ENCODE assay signal across 15 mouse cellular contexts in the genomic region with DNA sequence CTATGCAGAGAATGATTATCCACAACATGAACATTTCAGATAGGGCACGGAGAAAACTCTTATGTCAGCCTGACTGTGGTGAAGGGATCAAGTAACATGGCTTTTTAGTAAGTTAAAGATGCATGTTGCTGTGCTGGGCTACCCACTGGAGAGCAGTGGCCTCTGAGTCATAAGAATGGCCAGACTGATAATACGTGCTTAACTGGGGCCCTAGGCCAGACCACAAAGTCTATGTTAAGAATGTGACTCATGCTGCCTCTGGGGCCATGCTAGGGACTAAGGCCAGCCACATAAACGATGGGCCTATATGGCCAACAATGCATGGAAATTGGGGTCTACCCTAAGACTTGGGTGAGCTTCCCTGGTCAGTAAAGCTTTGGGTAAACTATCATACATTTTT. TPM values are rescaled to one million over a fixed set of nuclear protein-coding genes. Genes with fewer than 3 reads are reported as not detected.
A peak's percentile ranks its signal among the peaks of the same experiment; 100 is the strongest.
DNase-seq lines count a peak whose midpoint lies in the region; ATAC-seq and TF ChIP-seq lines count a peak whose summit lies in the region.
"Had no signal": no experiment of that assay in that cellular context is flagged by ENCODE, and none has a peak within 500 bp of the region (broad histone marks: within the 10 kb centered on the region; RNA-seq: fewer than 3 reads in every experiment).

No protein-coding gene starts in this region.

- peaks cover 34 to 69% of the 10 kb centered on the region in 2 experiments for H3K4me1 ChIP-seq in CH12.LX (ENCODE audit: control insufficient read depth in 1 of 2, insufficient read depth in 2 of 2)
- H3K4me1 ChIP-seq in intestine, embryonic 16.5 days (ENCODE audit: control insufficient read depth, insufficient read depth, low read length) = peaks cover 6% of the 10 kb centered on the region; the same call in 1 of the 2 replicates

- TF ChIP-seq RAD21 in CH12.LX (IDR thresholded peaks at IDR 0.05; ENCODE audit: low read depth, low read length) = peak; percentile 13; the same call in 1 of the 2 replicates

- no peaks in the 10 kb centered on the region for H3K27me3 ChIP-seq in CH12.LX (replicated peaks)
- no peaks in the 10 kb centered on the region for H3K27me3 ChIP-seq in intestine, embryonic 16.5 days (replicated peaks; ENCODE audit: control insufficient read depth, insufficient read depth, low read length)
- H3K27me3 ChIP-seq: limb, embryonic 15.5 days had no signal

- peaks cover 37 to 78% of the 10 kb centered on the region in 2 experiments for H3K36me3 ChIP-seq in CH12.LX (replicated peaks in 1 of 2; ENCODE audit: control insufficient read depth in 1 of 2, insufficient read depth in 1 of 2, low read length in 1 of 2)
- 0 out of 2 replicates have a peak, but pooled peaks cover 7% of the 10 kb centered on the region for H3K36me3 ChIP-seq in intestine, embryonic 16.5 days (ENCODE audit: control insufficient read depth, insufficient read depth, low read length)

- 66% methylated on average over 3 of the region's 3 CpGs for WGBS in intestine, embryonic 16.5 days

- no peak for TF ChIP-seq CTCF in CH12.LX (conservative IDR thresholded peaks at IDR 0.05 in 1 of 2, IDR thresholded peaks at IDR 0.05 in 1 of 2; ENCODE audit: low read depth in 2 of 2, low read length in 2 of 2)

- TF ChIP-seq POLR2A in CH12.LX (IDR thresholded peaks at IDR 0.05; ENCODE audit: low read depth, low read length) = peak; percentile 54

- ATAC-seq in intestine, embryonic 16.5 days = peak; percentile 41; the same call in 1 of the 2 replicates

- peak overlapping the region; percentile 34; the same call in 1 of the 2 replicates for H3K4me2 ChIP-seq in CH12.LX (ENCODE audit: insufficient read depth, low read depth, poor library complexity, severe bottlenecking)
- H3K4me2 ChIP-seq in intestine, embryonic 16.5 days (ENCODE audit: low read depth, low read length) = no peak overlapping the region
- H3K4me2 ChIP-seq: limb, embryonic 15.5 days had no signal

- no peaks in the 10 kb centered on the region; the same call in 1 of the 2 replicates for H3K79me2 ChIP-seq in CH12.LX (replicated peaks; ENCODE audit: control insufficient read depth, extremely low read depth, insufficient read depth, poor library complexity, severe bottlenecking)

- peak; percentile 93 for TF ChIP-seq EP300 in CH12.LX (IDR thresholded peaks at IDR 0.05; ENCODE audit: low read length)

- H3K27ac ChIP-seq in CH12.LX (ENCODE audit: insufficient read depth, low read depth) = peak overlapping the region; percentile 72
- no peak overlapping the region for H3K27ac ChIP-seq in intestine, embryonic 16.5 days (ENCODE audit: low read length)
- H3K27ac ChIP-seq: limb, embryonic 15.5 days; midbrain, embryonic 10.5 days had no signal

- H3K9ac ChIP-seq in CH12.LX (ENCODE audit: insufficient read depth, low read depth) = peak overlapping the region; percentile 61
- H3K9ac ChIP-seq in intestine, embryonic 16.5 days (ENCODE audit: low read depth, low read length) = no peak overlapping the region
- H3K9ac ChIP-seq: limb, embryonic 15.5 days had no signal

- dilution Hi-C loops in CH12.LX (cut with MboI; ENCODE audit: extremely low pct_ligation_motif_present, extremely low pct_unique_long_range_greater_than_20kb, low sequenced_read_pairs) = no loop called here

- intact Hi-C loops in heart, postnatal 25 days (cut with DNase I) = no loop called here

- H3K4me3 ChIP-seq in CH12.LX (replicated peaks in 1 of 3; ENCODE audit: low read depth in 2 of 3, low read length in 2 of 3, poor library complexity in 1 of 3) = peak overlapping the region in 1 of 3 experiments; percentile 8
- H3K4me3 ChIP-seq in intestine, embryonic 16.5 days (ENCODE audit: low read length) = no peak overlapping the region
- H3K4me3 ChIP-seq: limb, embryonic 15.5 days; midbrain, embryonic 10.5 days had no signal

- no peaks in the 10 kb centered on the region for H3K9me3 ChIP-seq in CH12.LX (replicated peaks; ENCODE audit: low read length)
- H3K9me3 ChIP-seq in intestine, embryonic 16.5 days (ENCODE audit: control insufficient read depth, low read length) = no peaks in the 10 kb centered on the region
- H3K9me3 ChIP-seq: limb, embryonic 15.5 days; midbrain, embryonic 10.5 days had no signal

- peak; percentile 55 for DNase-seq in heart, adult 8-10 months (ENCODE audit: low spot score)
- DNase-seq in heart, postnatal 25 days (ENCODE audit: low spot score) = no peak
- DNase-seq in CH12.LX (ENCODE audit: extremely low read depth) = peak; percentile 90
- peak; percentile 15 for DNase-seq in c-Kit-positive CD71-positive TER-119-negative erythroid progenitor cells, embryonic 14.5 days (ENCODE audit: low read depth)
- DNase-seq in B cell, adult 2 months = no peak
- no peak for DNase-seq in spleen, postnatal 14 days (ENCODE audit: low spot score in 2 of 2)
- no peak for DNase-seq in cerebellum, postnatal 4 days (ENCODE audit: low spot score in 2 of 2)
- DNase-seq: adrenal gland, adult 8-10 months; cerebellum, adult 2 months; kidney, adult 9 months; layer of hippocampus, adult 9-11 months; thymus, postnatal 14 days had no signal

- in situ Hi-C loops in CH12.LX (cut with MboI; ENCODE audit: low pct_ligation_motif_present, low pct_unique_long_range_greater_than_20kb, low sequenced_read_pairs) = loop anchor here (10.0 kb wide), 1 partner anchor 395 kb away; no protein-coding TSS in a partner anchor

TF ChIP-seq in CH12.LX, 34 proteins besides CTCF, POLR2A, EP300 and RAD21:
- TF ChIP-seq GABPA (IDR thresholded peaks at IDR 0.05; ENCODE audit: insufficient replicate concordance, low read depth, low read length) (no peak), ELF1 (IDR thresholded peaks at IDR 0.05; ENCODE audit: low read depth, low read length) (peak; percentile 62), JUN (IDR thresholded peaks at IDR 0.05; ENCODE audit: insufficient read depth, low read depth, low read length) (peak; percentile 98), E2F4 (IDR thresholded peaks at IDR 0.05; ENCODE audit: insufficient replicate concordance, low read depth, low read length) (no peak), MXI1 (IDR thresholded peaks at IDR 0.05; ENCODE audit: low read depth, low read length) (peak; percentile 70), CHD1 (IDR thresholded peaks at IDR 0.05; ENCODE audit: low read depth, low read length) (peak; percentile 85), NRF1 (IDR thresholded peaks at IDR 0.05; ENCODE audit: low read depth, low read length) (no peak), IRF4 (IDR thresholded peaks at IDR 0.05; ENCODE audit: low read depth, low read length) (peak; percentile 87), ETS1 (conservative IDR thresholded peaks at IDR 0.05; ENCODE audit: low read depth, low read length) (peak; percentile 97), HCFC1 (IDR thresholded peaks at IDR 0.05; ENCODE audit: low read depth, low read length) (peak; percentile 63), TBP (conservative IDR thresholded peaks at IDR 0.05; ENCODE audit: low read depth, low read length) (peak; percentile 74; the same call in 1 of the 2 replicates), MYC (IDR thresholded peaks at IDR 0.05; ENCODE audit: low read depth, low read length) (peak; percentile 83; the same call in 1 of the 2 replicates), POLR2AphosphoS2 (IDR thresholded peaks at IDR 0.05; ENCODE audit: low read depth, low read length) (no peak; the same call in 1 of the 2 replicates), CHD2 (IDR thresholded peaks at IDR 0.05; ENCODE audit: low read length) (peak; percentile 81), ZKSCAN1 (IDR thresholded peaks at IDR 0.05; ENCODE audit: borderline replicate concordance, low read depth, low read length) (no peak), JUND (conservative IDR thresholded peaks at IDR 0.05; ENCODE audit: low read depth, low read length) (peak; percentile 94), USF2 (conservative IDR thresholded peaks at IDR 0.05; ENCODE audit: low read depth, low read length) (no peak), KAT2A (IDR thresholded peaks at IDR 0.05; ENCODE audit: insufficient replicate concordance, low read length) (0 out of 2 replicates have a peak, but pooled peaks have one; percentile 36), MAX (IDR thresholded peaks at IDR 0.05; ENCODE audit: low read length) (peak; percentile 87), RCOR1 (conservative IDR thresholded peaks at IDR 0.05; ENCODE audit: low read depth, low read length) (peak; percentile 82; the same call in 1 of the 2 replicates), MAFK (IDR thresholded peaks at IDR 0.05; ENCODE audit: insufficient replicate concordance, low read length) (peak; percentile 77; the same call in 1 of the 2 replicates), BHLHE40 (IDR thresholded peaks at IDR 0.05; ENCODE audit: low read depth, low read length) (peak; percentile 89), PAX5 (IDR thresholded peaks at IDR 0.05; ENCODE audit: low read length) (no peak), ZNF384 (IDR thresholded peaks at IDR 0.05; ENCODE audit: low read depth, low read length) (no peak), SIN3A (IDR thresholded peaks at IDR 0.05; ENCODE audit: low read length) (peak; percentile 63), MEF2A (IDR thresholded peaks at IDR 0.05; ENCODE audit: borderline replicate concordance, low read depth, low read length) (peak; percentile 100), UBTF (IDR thresholded peaks at IDR 0.05; ENCODE audit: low read depth, low read length) (no peak), ZC3H11A (IDR thresholded peaks at IDR 0.05; ENCODE audit: low read depth, low read length) (no peak), MAZ (IDR thresholded peaks at IDR 0.05; ENCODE audit: low read depth, low read length) (peak; percentile 88), USF1 (IDR thresholded peaks at IDR 0.05; ENCODE audit: low read depth, low read length) (no peak), ZMIZ1 (IDR thresholded peaks at IDR 0.05; ENCODE audit: low read depth, low read length) (peak; percentile 54), SMC3 (IDR thresholded peaks at IDR 0.05; ENCODE audit: low read depth, low read length) (peak; percentile 20), NELFE (IDR thresholded peaks at IDR 0.05; ENCODE audit: low read depth, low read length) (no peak), TCF12 (IDR thresholded peaks at IDR 0.05; ENCODE audit: low read depth, low read length) (peak; percentile 94)

RNA-seq across cellular contexts. Expression of gene Ddc, which starts 41.7 kb away (rescaled TPM):
- total RNA-seq in heart, adult 8-10 months (2022) = 1 to 10 TPM in 2 of 4 experiments, under 1 TPM in 2; 0.66 to 1.2 (median 0.93) TPM
- 1 to 10 TPM; 2.5 TPM for total RNA-seq in heart, postnatal 25 days (2021)
- not detected in 2 replicates for total RNA-seq in CH12.LX (2012; rRNA removed)
- total RNA-seq in CH12.LX (2014; rRNA removed) = 0.17 and 0.19 TPM in 2 replicates
- polyA plus RNA-seq in CH12.LX (2012; ENCODE audit: insufficient read length, low read depth) = 0.12 and 0.33 TPM in 2 replicates
- polyA plus RNA-seq in intestine, embryonic 16.5 days (2015; fragmentation: Nextera tagmentation; extraction: Ambion mirVana) = 44.0 and 44.7 TPM in 2 replicates

Comparison
In these comparisons a context has a peak if more than half of its experiments do, and no peak if none do; other contexts are left out.
1. DNase-seq: peak in heart, adult 8-10 months (single experiment), CH12.LX (single experiment) and c-Kit-positive CD71-positive TER-119-negative erythroid progenitor cells, embryonic 14.5 days (single experiment); none in heart, postnatal 25 days (single experiment), B cell, adult 2 months (0 of 2), spleen, postnatal 14 days (0 of 2) and cerebellum, postnatal 4 days (0 of 2).